Mouse (Mus musculus): ENCODE measurements around the gene Plekhm1.

Gene Plekhm1

DNA sequence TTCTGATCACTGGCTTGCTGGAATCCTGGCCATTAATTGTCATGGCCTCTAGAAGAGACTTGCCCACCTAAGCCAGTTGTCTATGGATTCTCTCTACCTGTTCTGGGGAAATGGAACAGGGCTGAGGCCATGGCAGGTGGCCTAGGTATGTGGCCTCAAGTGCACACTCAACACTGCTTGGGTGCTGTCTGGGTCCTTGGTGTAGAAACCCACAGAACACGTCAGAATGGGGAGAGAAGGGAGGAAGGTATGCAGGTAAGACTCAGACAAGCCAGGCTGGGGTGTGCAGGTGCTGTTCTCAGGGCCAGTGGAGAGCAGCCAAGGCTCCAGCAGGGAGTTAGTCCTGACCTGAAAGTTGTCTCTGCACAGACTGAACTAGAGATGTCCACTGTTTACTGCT lies 94.4 kb downstream of the Plekhm1 start:
- in situ Hi-C loops (cut with MboI, MseI) = no loop called here

- in situ Hi-C loops (cut with MboI, MseI) = no loop called here
Measured at GRCm38 (mm10) chr11:103315379-103315778, 97.1 kb downstream of the Plekhm1 start.

GRCm38 (mm10) chr11:103314736-103315374 lies 97.6 kb downstream of the Plekhm1 start:
- in situ Hi-C loops (cut with MboI, MseI) = no loop called here
